Mouse (Mus musculus) midbrain, embryonic 10.5 days (tissue): Measurements from ENCODE around the gene Elane. TPM values are rescaled to one million over a fixed set of nuclear protein-coding genes. Genes with fewer than 3 reads are reported as not detected.
A peak's percentile ranks its signal among the peaks of the same experiment; 100 is the strongest.

ENCODE experiments used
- DNase-seq: peaks from one replicate; pipeline ENCODE4 v3.0.0-alpha.2; 2017; ENCODE audit warnings: low spot score
- H3K27ac ChIP-seq: fragments of 300-500 bp; sonication (generic); replicated peaks from 2 replicates; pipeline ENCODE4 v1.5.1; 2016; ENCODE audit warnings: mild to moderate bottlenecking
- H3K27me3 ChIP-seq: fragments of 300-500 bp; sonication (generic); 2 replicates; pipeline ENCODE4 v1.6.1; 2016; ENCODE audit warnings: low read depth, mild to moderate bottlenecking; ENCODE audit not compliant: poor library complexity, severe bottlenecking
- H3K36me3 ChIP-seq: fragments of 300-500 bp; sonication (generic); 2 replicates; pipeline ENCODE4 v1.6.1; 2016; ENCODE audit warnings: mild to moderate bottlenecking, moderate library complexity
- H3K4me1 ChIP-seq: fragments of 300-500 bp; sonication (generic); 2 replicates; pipeline ENCODE4 v1.6.1; 2016
- H3K4me3 ChIP-seq: fragments of 300-500 bp; sonication (generic); 2 replicates; pipeline ENCODE4 v1.5.1; 2016; ENCODE audit warnings: mild to moderate bottlenecking, moderate library complexity
- H3K9me3 ChIP-seq: fragments of 300-500 bp; sonication (generic); replicated peaks from 2 replicates; pipeline ENCODE4 v1.6.1; 2016; ENCODE audit warnings: mild to moderate bottlenecking
- WGBS: fragments of 180-500 bp; shearing (Covaris S2); methylation state at CpG from one replicate; pipeline ENCODE4 v1.1.7; 2016; 5-methylcytosine and 5-hydroxymethylcytosine counted together
- polyA plus RNA-seq: library from polyadenylated mRNA; unstranded; fragments of >200 nt; fragmentation: Nextera tagmentation; extraction: Ambion mirVana; gene quantifications from 2 replicates; pipeline ENCODE4 v1.2.1, GENCODE M21; 2016

The Elane gene
- polyA plus RNA-seq = 0.16 and 0.46 TPM in 2 replicates

GRCm38 (mm10) chr10:79886054-79886453 is at the start of gene Elane:
Elane (plus strand) TSS chr10:79886247.
- H3K27me3 ChIP-seq = peaks cover 54% of the 10 kb centered on the region
- H3K36me3 ChIP-seq = no peaks in the 10 kb centered on the region
- H3K27ac ChIP-seq = no peak within 1 kb of the TSS
- no peaks in the 10 kb centered on the region for H3K9me3 ChIP-seq
- no peak for DNase-seq
- no peak within 1 kb of the TSS for H3K4me3 ChIP-seq
- 88% methylated on average over 6 of the region's 6 CpGs for WGBS
- H3K4me1 ChIP-seq = peaks cover 21% of the 10 kb centered on the region

DNA sequence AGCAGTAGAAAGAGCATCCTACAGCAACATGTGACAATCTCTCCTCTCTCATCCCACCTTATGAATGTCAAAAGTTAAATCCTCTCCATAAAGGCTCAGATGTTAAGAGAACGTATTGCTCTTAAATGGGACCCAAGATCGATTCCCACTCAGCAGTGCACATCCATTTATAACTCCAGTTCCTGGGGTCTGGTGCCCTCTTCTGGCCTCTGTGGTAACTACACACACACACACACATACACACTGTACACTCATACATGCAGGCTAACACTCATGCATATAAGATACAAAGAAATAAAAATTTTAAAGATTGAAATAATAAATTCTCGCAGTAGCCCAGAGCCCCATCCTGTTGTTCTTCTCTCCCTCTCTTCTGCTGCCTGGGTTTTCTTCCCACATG is 49.1 kb upstream of the Elane start:
- Histone ChIP-seq H3K27ac (no peak overlapping the region), H3K4me3 (no peak overlapping the region), H3K36me3 (no peaks in the 10 kb centered on the region), H3K27me3 (no peaks in the 10 kb centered on the region), H3K4me1 (peaks cover 15% of the 10 kb centered on the region), H3K9me3 (no peaks in the 10 kb centered on the region; the same call in 1 of the 2 replicates)
- no peak for DNase-seq
- WGBS = 98% methylated on average over 3 of the region's 3 CpGs

DNA sequence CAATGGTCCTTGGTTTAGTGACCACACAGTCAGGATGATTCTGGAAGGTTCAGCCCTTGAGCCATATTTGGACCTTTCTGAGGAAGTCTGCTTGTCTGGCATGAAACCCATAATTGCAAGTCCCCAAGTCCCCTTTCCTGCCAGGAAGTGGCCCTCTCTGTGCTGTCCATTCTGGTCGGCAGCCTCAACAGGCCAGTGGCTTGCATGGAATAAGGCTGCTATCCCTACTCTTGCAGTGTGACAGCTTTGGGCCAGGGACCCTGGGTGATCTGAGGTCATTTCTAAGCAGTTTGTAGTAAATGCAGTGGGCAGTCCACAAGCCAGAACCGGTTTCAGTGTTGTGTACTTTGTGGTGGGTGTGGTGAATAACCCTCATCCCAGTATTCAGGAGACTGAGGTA is 47.9 kb upstream of the Elane start:
- H3K4me3 ChIP-seq = no peak overlapping the region; the same call in 1 of the 2 replicates
- no peaks in the 10 kb centered on the region for H3K27me3 ChIP-seq
- WGBS = 77% methylated on average over 2 of the region's 2 CpGs
- H3K36me3 ChIP-seq = no peaks in the 10 kb centered on the region
- no peak for DNase-seq
- H3K4me1 ChIP-seq = peaks cover 21% of the 10 kb centered on the region
- H3K9me3 ChIP-seq = no peaks in the 10 kb centered on the region; the same call in 1 of the 2 replicates
- no peak overlapping the region for H3K27ac ChIP-seq

GRCm38 (mm10) chr10:79840091-79840490 is 46.0 kb upstream of the Elane start:
- Histone ChIP-seq H3K9me3 (no peaks in the 10 kb centered on the region; the same call in 1 of the 2 replicates), H3K4me1 (peaks cover 25% of the 10 kb centered on the region), H3K27me3 (no peaks in the 10 kb centered on the region), H3K36me3 (no peaks in the 10 kb centered on the region), H3K4me3 (peak overlapping the region; percentile 50; the same call in 1 of the 2 replicates), H3K27ac (peak overlapping the region; percentile 86)
- 91% methylated on average over 3 of the region's 3 CpGs for WGBS
- DNase-seq = no peak

- peak; percentile 73 for DNase-seq
- Histone ChIP-seq H3K9me3 (no peaks in the 10 kb centered on the region; the same call in 1 of the 2 replicates), H3K4me1 (peaks cover 25% of the 10 kb centered on the region), H3K27me3 (no peaks in the 10 kb centered on the region), H3K4me3 (peak overlapping the region; percentile 50), H3K36me3 (no peaks in the 10 kb centered on the region), H3K27ac (peak overlapping the region; percentile 86)
- WGBS = under 1% methylated on average over 24 of the region's 24 CpGs
Observed at GRCm38 (mm10) chr10:79840644-79841551, 45.1 kb upstream of the Elane start.

GRCm38 (mm10) chr10:79842322-79842721 is 43.7 kb upstream of the Elane start:
- Histone ChIP-seq H3K4me3 (no peak overlapping the region), H3K27ac (peak overlapping the region; percentile 57; the same call in 1 of the 2 replicates), H3K9me3 (no peaks in the 10 kb centered on the region; the same call in 1 of the 2 replicates), H3K4me1 (peaks cover 25% of the 10 kb centered on the region), H3K27me3 (no peaks in the 10 kb centered on the region), H3K36me3 (no peaks in the 10 kb centered on the region)
- 74% methylated on average over 3 of the region's 3 CpGs for WGBS
- no peak for DNase-seq

GRCm38 (mm10) chr10:79843476-79843875 is 42.6 kb upstream of the Elane start:
- Histone ChIP-seq H3K9me3 (no peaks in the 10 kb centered on the region), H3K4me1 (peaks cover 29% of the 10 kb centered on the region), H3K27ac (no peak overlapping the region; the same call in 1 of the 2 replicates), H3K36me3 (no peaks in the 10 kb centered on the region), H3K27me3 (no peaks in the 10 kb centered on the region), H3K4me3 (no peak overlapping the region)
- WGBS = 93% methylated on average over 6 of the region's 6 CpGs
- no peak for DNase-seq

DNA sequence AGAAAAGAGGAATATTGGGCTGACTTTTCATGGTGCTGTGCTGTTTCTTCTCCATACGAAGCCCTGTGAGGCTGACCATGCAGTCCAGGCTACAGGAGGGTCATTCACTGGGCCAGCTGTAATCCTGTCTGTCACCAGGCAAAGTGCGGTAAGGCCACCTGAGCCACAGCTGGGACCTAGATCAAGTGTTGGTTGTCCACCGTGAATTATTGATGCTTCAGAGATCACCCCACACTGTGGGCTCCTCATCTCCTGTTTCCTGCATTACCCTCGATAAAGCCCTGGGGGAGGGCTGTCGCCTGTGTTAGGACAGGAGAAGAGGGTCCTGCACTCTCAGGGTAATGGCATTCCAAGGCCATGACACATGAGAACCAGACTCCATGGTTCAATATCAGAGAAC is 39.5 kb upstream of the Elane start:
- H3K27ac ChIP-seq = no peak overlapping the region
- 77% methylated on average over 5 of the region's 5 CpGs for WGBS
- H3K4me3 ChIP-seq = no peak overlapping the region

GRCm38 (mm10) chr10:79849941-79850628 is 36.0 kb upstream of the Elane start:
- no peak overlapping the region for H3K4me3 ChIP-seq

More for the DNA sequence above, 39.5 kb upstream of the Elane start:
- peaks cover 30% of the 10 kb centered on the region for H3K4me1 ChIP-seq
- no peak for DNase-seq
- H3K9me3 ChIP-seq = no peaks in the 10 kb centered on the region
- H3K36me3 ChIP-seq = peaks cover 4% of the 10 kb centered on the region; the same call in 1 of the 2 replicates
- no peaks in the 10 kb centered on the region for H3K27me3 ChIP-seq

DNA sequence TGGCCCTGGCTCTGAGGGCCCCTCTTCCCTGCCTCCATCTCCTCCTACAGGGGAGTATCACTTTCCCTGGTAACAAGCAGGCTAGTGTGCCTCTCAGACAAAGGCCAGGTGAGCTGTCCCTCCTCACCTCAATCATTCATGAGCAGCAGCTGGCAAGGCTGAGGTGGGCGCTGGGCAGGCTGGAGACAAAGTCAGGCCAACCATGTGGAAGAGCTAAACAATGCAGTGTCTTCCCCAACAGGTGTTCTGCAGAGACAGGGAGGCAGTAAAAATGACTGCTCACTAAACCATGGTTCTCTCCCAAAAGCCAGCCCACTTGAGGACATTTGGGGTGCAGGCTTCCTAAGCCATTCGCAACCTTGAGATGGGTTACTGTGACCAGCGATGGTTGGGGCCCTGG is 34.4 kb upstream of the Elane start:
- Histone ChIP-seq H3K4me1 (peaks cover 54% of the 10 kb centered on the region), H3K27ac (peak overlapping the region; percentile 100), H3K27me3 (no peaks in the 10 kb centered on the region), H3K9me3 (no peaks in the 10 kb centered on the region), H3K36me3 (peaks cover 14% of the 10 kb centered on the region), H3K4me3 (peak overlapping the region; percentile 74)
- no peak for DNase-seq
- WGBS = 84% methylated on average over 3 of the region's 3 CpGs

More at GRCm38 (mm10) chr10:79849941-79850628, 36.0 kb upstream of the Elane start:
- no peak for DNase-seq
- Histone ChIP-seq H3K4me1 (peaks cover 43% of the 10 kb centered on the region), H3K27ac (0 out of 2 replicates have a peak overlapping the region, but pooled peaks have one; percentile 46), H3K9me3 (no peaks in the 10 kb centered on the region), H3K36me3 (peaks cover 4% of the 10 kb centered on the region; the same call in 1 of the 2 replicates), H3K27me3 (no peaks in the 10 kb centered on the region)
- 89% methylated on average over 8 of the region's 8 CpGs for WGBS

DNA sequence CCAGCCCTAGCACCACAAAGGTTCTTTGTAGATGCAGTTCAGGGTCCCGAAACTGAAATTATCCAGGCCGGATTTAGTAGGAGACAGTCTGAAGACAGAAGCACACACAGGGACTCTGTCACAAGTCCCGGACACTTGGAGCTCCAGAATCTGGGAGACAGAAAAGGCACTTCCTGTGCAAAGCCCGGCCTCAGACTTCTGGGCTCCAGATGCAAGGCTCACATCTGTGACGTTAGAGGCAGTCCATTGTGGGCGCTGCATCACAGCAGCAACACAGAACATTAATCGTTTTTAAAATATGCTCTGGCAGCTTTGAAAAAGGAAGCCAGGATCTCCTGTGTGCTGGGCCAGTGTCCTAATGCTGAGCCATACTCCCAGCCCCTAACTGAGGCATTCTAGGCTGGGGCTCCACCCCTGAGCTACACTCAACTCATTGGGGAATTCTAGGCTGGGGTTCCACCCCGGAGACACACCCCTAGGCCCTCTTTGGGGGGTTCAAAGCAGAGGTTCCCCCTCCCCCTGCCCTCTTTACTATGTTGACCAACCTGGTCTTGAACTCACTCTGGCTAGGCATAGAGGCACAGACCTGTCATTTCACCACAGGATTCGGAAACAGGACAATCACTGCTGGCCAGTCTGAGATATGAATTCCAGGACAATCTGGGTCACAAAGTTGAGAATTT is 33.8 kb upstream of the Elane start:
- Histone ChIP-seq H3K4me1 (peaks cover 60% of the 10 kb centered on the region), H3K9me3 (no peaks in the 10 kb centered on the region), H3K27me3 (no peaks in the 10 kb centered on the region), H3K36me3 (peaks cover 20% of the 10 kb centered on the region), H3K4me3 (peak overlapping the region; percentile 74), H3K27ac (peak overlapping the region; percentile 100)
- 73% methylated on average over 9 of the region's 9 CpGs for WGBS
- DNase-seq = no peak

DNA sequence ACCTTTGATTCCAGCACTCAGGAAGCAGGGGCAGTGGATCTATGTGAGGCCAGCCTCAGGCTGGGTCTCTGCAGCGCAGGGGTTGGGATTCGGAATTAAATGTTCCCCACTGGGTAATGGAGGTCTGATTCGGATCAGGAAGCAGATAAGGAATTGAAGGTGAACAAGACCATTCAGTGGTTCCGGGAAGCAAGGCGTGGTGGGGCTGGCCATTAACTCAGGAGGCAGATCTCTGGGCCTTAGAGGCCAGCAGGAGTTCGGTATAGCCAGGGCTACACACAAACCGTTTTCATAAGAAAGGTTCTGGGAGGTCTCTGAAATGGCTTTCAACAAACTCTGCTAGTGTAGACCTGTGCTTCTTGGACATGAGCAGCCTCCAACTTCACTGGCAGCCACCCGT is 33.2 kb upstream of the Elane start:
- Histone ChIP-seq H3K27ac (peak overlapping the region; percentile 100), H3K4me3 (peak overlapping the region; percentile 74), H3K9me3 (no peaks in the 10 kb centered on the region), H3K4me1 (peaks cover 65% of the 10 kb centered on the region), H3K36me3 (peaks cover 26% of the 10 kb centered on the region), H3K27me3 (no peaks in the 10 kb centered on the region)
- WGBS = 31% methylated on average over 8 of the region's 8 CpGs
- no peak for DNase-seq
